ENCODE assay signal across 8 mouse cellular contexts in the genomic region with DNA sequence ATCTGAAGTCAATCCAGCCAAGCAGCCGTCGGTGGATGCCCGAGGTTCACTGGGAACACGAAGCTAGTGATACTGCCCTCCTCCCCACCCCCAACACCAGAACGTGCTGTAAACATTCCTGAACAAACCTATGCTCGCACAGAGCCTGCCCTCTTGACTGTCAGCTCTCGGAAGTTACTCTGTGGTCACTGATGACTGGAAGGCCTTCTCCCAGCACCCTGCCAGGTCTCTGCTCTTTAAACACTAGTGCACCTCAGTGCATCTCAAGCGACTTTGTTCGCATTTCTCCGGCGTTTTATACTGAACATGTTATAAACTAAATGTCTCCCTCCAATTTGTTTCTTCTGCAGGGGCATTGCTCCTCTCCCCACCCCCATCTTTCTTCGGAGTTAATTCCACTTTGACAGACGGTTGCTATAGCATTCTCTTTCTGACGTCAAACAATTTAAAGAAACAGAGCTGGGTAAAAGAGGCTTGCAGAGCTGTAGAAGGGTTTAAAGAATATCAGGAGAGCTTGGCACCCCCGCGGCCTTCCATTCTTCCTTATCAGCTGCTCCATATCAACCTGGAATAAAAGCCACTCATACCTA. TPM values are rescaled to one million over a fixed set of nuclear protein-coding genes. Genes with fewer than 3 reads are reported as not detected.
DNase-seq lines count a peak whose midpoint lies in the region; ATAC-seq and TF ChIP-seq lines count a peak whose summit lies in the region.

No protein-coding gene starts in this region.

- peak overlapping the region; percentile 82 for H3K27ac ChIP-seq in heart, embryonic 15.5 days
- peak overlapping the region; percentile 20; the same call in 1 of the 2 replicates for H3K27ac ChIP-seq in MEL (ENCODE audit: control insufficient read depth, low read depth, low read length)
- H3K27ac ChIP-seq in forebrain, embryonic 14.5 days (ENCODE audit: low read depth, low read length): 0 out of 2 replicates have a peak overlapping the region, but pooled peaks have one; percentile 39
- no peak overlapping the region for H3K27ac ChIP-seq in liver, embryonic 14.5 days

- peak overlapping the region; percentile 84 for H3K9ac ChIP-seq in heart, embryonic 15.5 days
- peak overlapping the region; percentile 60 for H3K9ac ChIP-seq in MEL (ENCODE audit: control insufficient read depth, low read depth, low read length, poor library complexity, severe bottlenecking)
- H3K9ac ChIP-seq in forebrain, embryonic 14.5 days (ENCODE audit: low read length): peak overlapping the region; percentile 71
- no peak overlapping the region for H3K9ac ChIP-seq in liver, embryonic 14.5 days (replicated peaks)

- TF ChIP-seq RAD21 in MEL (IDR thresholded peaks at IDR 0.05; ENCODE audit: low read depth, low read length): no peak

- no peak for ATAC-seq in heart, embryonic 15.5 days (replicated peaks; ENCODE audit: insufficient number of reproducible peaks, insufficient read depth, low FRiP score, low read depth)
- no peak for ATAC-seq in forebrain, embryonic 14.5 days
- no peak for ATAC-seq in liver, embryonic 14.5 days (ENCODE audit: insufficient read depth)

- TF ChIP-seq EP300 in MEL (IDR thresholded peaks at IDR 0.05; ENCODE audit: low read depth in 1 of 2, low read length in 2 of 2): no peak
- no peak for TF ChIP-seq EP300 in liver, embryonic 14.5 days (IDR thresholded peaks at IDR 0.05; ENCODE audit: low read depth)

- peak overlapping the region; percentile 78 for H3K4me2 ChIP-seq in heart, embryonic 15.5 days
- peak overlapping the region; percentile 52 for H3K4me2 ChIP-seq in forebrain, embryonic 14.5 days (ENCODE audit: low read length)
- peak overlapping the region; percentile 77 for H3K4me2 ChIP-seq in liver, embryonic 14.5 days (ENCODE audit: low read depth)

- H3K79me2 ChIP-seq in MEL (ENCODE audit: control insufficient read depth, insufficient read depth, low read length, poor library complexity): peaks cover 15% of the 10 kb centered on the region

- no peak for TF ChIP-seq POLR2A in MEL (IDR thresholded peaks at IDR 0.05; ENCODE audit: control insufficient read depth in 1 of 2, insufficient read depth in 1 of 2, low read depth in 1 of 2, low read length in 2 of 2, poor library complexity in 1 of 2)

- H3K36me3 ChIP-seq in heart, embryonic 15.5 days: peaks cover 3% of the 10 kb centered on the region; the same call in 1 of the 2 replicates
- H3K36me3 ChIP-seq in MEL (ENCODE audit: control insufficient read depth in 1 of 2, insufficient read depth in 2 of 2, low read length in 2 of 2): peaks cover 0 to 29% of the 10 kb centered on the region in 2 experiments; a peak in 2 of 4 replicates
- H3K36me3 ChIP-seq in forebrain, embryonic 14.5 days (ENCODE audit: control insufficient read depth, insufficient read depth, low read length): no peaks in the 10 kb centered on the region
- no peaks in the 10 kb centered on the region for H3K36me3 ChIP-seq in liver, embryonic 14.5 days (replicated peaks; ENCODE audit: control insufficient read depth, insufficient read depth, low read depth)

- no peak for TF ChIP-seq CTCF in MEL (IDR thresholded peaks at IDR 0.05 in 2 of 3, conservative IDR thresholded peaks at IDR 0.05 in 1 of 3; ENCODE audit: control insufficient read depth in 1 of 3, insufficient read depth in 1 of 3, low read depth in 2 of 3, low read length in 3 of 3, poor library complexity in 1 of 3, severe bottlenecking in 1 of 3)
- TF ChIP-seq CTCF in liver, embryonic 14.5 days (IDR thresholded peaks at IDR 0.05; ENCODE audit: low read depth): no peak

- peak overlapping the region; percentile 81 for H3K4me3 ChIP-seq in heart, embryonic 15.5 days
- peak overlapping the region; percentile 53 to 99 for H3K4me3 ChIP-seq in MEL (ENCODE audit: control insufficient read depth in 1 of 2, insufficient read depth in 1 of 2, low read depth in 2 of 2, low read length in 2 of 2)
- peak overlapping the region; percentile 61 for H3K4me3 ChIP-seq in forebrain, embryonic 14.5 days (ENCODE audit: low read depth, low read length)
- peak overlapping the region; percentile 63 for H3K4me3 ChIP-seq in liver, embryonic 14.5 days (ENCODE audit: insufficient read depth in 1 of 2, low read depth in 2 of 2, low read length in 2 of 2)

- no peak for DNase-seq in heart, postnatal 4 days
- DNase-seq in MEL (ENCODE audit: low read depth, low spot score): no peak
- DNase-seq in forebrain, embryonic 14.5 days (ENCODE audit: low spot score): peak; percentile 65
- no peak for DNase-seq in liver, embryonic 14.5 days (ENCODE audit: low read depth in 3 of 3, low spot score in 3 of 3)
- DNase-seq in right cerebral cortex, postnatal 4 days: no peak
- no peak for DNase-seq in cerebellum, postnatal 4 days (ENCODE audit: low spot score in 2 of 2)
- no peak for DNase-seq in MN1 (ENCODE audit: low spot score)

- peaks cover 11% of the 10 kb centered on the region; the same call in 1 of the 2 replicates for H3K4me1 ChIP-seq in heart, embryonic 15.5 days (replicated peaks)
- H3K4me1 ChIP-seq in MEL (ENCODE audit: control insufficient read depth in 1 of 2, insufficient read depth in 2 of 2, low read length in 2 of 2): peaks cover 13 to 20% of the 10 kb centered on the region in 2 experiments
- H3K4me1 ChIP-seq in forebrain, embryonic 14.5 days (ENCODE audit: control insufficient read depth, insufficient read depth, low read length): no peaks in the 10 kb centered on the region
- H3K4me1 ChIP-seq in liver, embryonic 14.5 days (replicated peaks; ENCODE audit: control insufficient read depth in 2 of 2, insufficient read depth in 2 of 2, low read length in 1 of 2): peaks cover 0 to 4% of the 10 kb centered on the region in 2 experiments; a peak in 2 of 4 replicates

- no peaks in the 10 kb centered on the region for H3K27me3 ChIP-seq in heart, embryonic 15.5 days
- no peaks in the 10 kb centered on the region for H3K27me3 ChIP-seq in MEL (ENCODE audit: control insufficient read depth in 1 of 2, insufficient read depth in 2 of 2, low read length in 2 of 2)
- no peaks in the 10 kb centered on the region for H3K27me3 ChIP-seq in forebrain, embryonic 14.5 days (replicated peaks; ENCODE audit: control insufficient read depth, insufficient read depth, low read length)
- peaks cover 5% of the 10 kb centered on the region; the same call in 1 of the 2 replicates for H3K27me3 ChIP-seq in liver, embryonic 14.5 days (ENCODE audit: control insufficient read depth, insufficient read depth, low read length)

- no peaks in the 10 kb centered on the region for H3K9me3 ChIP-seq in heart, embryonic 15.5 days (replicated peaks)
- no peaks in the 10 kb centered on the region for H3K9me3 ChIP-seq in MEL (replicated peaks; ENCODE audit: insufficient read depth, low read length)
- H3K9me3 ChIP-seq in forebrain, embryonic 14.5 days (replicated peaks; ENCODE audit: control insufficient read depth, low read length): no peaks in the 10 kb centered on the region
- H3K9me3 ChIP-seq in liver, embryonic 14.5 days (ENCODE audit: control insufficient read depth, low read length): no peaks in the 10 kb centered on the region

- 17% methylated on average over 16 of the region's 16 CpGs for WGBS in heart, embryonic 15.5 days
- WGBS in forebrain, embryonic 14.5 days: 22% methylated on average over 16 of the region's 16 CpGs
- 23% methylated on average over 16 of the region's 16 CpGs for WGBS in liver, embryonic 14.5 days (ENCODE audit: insufficient replicate concordance)

TF ChIP-seq in MEL, 35 proteins besides CTCF, POLR2A, EP300 and RAD21:
- TF ChIP-seq GATA1 (IDR thresholded peaks at IDR 0.05; ENCODE audit: low read depth, low read length) (no peak), MEF2A (IDR thresholded peaks at IDR 0.05; ENCODE audit: extremely low read depth, insufficient replicate concordance, low read depth, low read length, poor library complexity, severe bottlenecking) (no peak)

RNA-seq across cellular contexts. Expression of a gene that starts 0.8 kb away (rescaled TPM):
- polyA plus RNA-seq in heart, embryonic 15.5 days (2015; fragmentation: Nextera tagmentation; extraction: Ambion mirVana): 56.5 and 62.2 TPM in 2 replicates
- 10 to 100 TPM; 34.7 to 37.2 TPM for total RNA-seq in heart, postnatal 4 days (2021)
- 61.2 and 62.4 TPM in 2 replicates for total RNA-seq in MEL (2012; rRNA removed)
- 10 to 100 TPM in 1 of 2 experiments, not detected in 1; 49.5 TPM for polyA plus RNA-seq in MEL (2012; ENCODE audit: insufficient read depth in 1 of 2, insufficient read length in 2 of 2, low read depth in 1 of 2, low replicate concordance in 2 of 2, missing spikeins in 1 of 2)
- polyA plus RNA-seq in forebrain, embryonic 14.5 days (2014; fragmentation: Nextera tagmentation; extraction: Ambion mirVana): 73.0 and 81.5 TPM in 2 replicates
- 3.2 and 4.1 TPM in 2 replicates for polyA plus RNA-seq in liver, embryonic 14.5 days (2012; rRNA removed)
- 6.9 and 8.8 TPM in 2 replicates for polyA plus RNA-seq in liver, embryonic 14.5 days (2014; fragmentation: Nextera tagmentation; extraction: Ambion mirVana)
